Mouse (Mus musculus) ES-E14 (cell line): ENCODE measurements at regions not wholly inside any gene's neighbourhood (a gene's known extent, or its start where the extent isn't known, plus 50 kb on each side); places are given as distances from the start of the nearest gene placed in this dataset.

Experiments
- MAFK ChIP-seq: IDR thresholded peaks from 2 replicates; pipeline ENCODE4 v1.6.1; 2014; ENCODE audit warnings: mild to moderate bottlenecking, low read depth, low read length, inconsistent platforms; ENCODE audit not compliant: insufficient read depth
- ZC3H11A ChIP-seq: IDR thresholded peaks from 2 replicates; pipeline ENCODE4 v1.6.1; 2012; ENCODE audit warnings: low read depth, mild to moderate bottlenecking, inconsistent platforms, low read length, borderline replicate concordance

- TF ChIP-seq ZC3H11A (no peak), MAFK (no peak)
Observed at GRCm38 (mm10) chr19:49964679-49965078, 713.8 kb downstream of the Sorcs1 start.
